Mouse (Mus musculus): ENCODE data around the gene Stk11. TPM values are rescaled to one million over a fixed set of nuclear protein-coding genes. Genes with fewer than 3 reads are reported as not detected.

Gene Stk11
- polyA plus RNA-seq, 1 experiment from 2014 or later, result 23.2 TPM

DNA sequence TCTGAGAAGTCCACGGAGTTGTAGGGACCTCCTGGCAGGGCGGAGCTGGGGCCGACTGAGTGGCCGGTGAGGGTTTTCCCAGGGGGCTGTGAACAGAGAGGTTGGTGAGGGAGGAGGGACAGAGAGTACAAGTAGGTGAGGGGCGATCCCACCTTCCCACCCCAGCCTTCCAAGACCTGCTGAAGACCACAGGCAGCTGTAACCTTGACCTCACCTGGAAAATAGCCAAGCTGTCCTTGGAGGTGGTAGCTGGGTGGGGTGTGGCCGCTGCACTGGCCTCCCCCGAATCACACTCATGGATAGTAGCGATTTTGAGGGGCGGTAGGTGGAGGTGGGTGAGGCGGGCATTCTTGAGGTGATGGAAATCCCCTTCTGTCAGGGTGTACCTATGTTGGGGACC is 19.6 kb downstream of the Stk11 start:
- whole genome bisulfite sequencing, result 86% methylated on average over 10 of the region's 10 CpGs
- no peak overlapping the region for H3K27ac ChIP-seq
- H3K4me2 ChIP-seq, result no peak overlapping the region
- H3K9ac ChIP-seq, result no peak overlapping the region
- no peak for ATAC-seq (ENCODE audit: low FRiP score)
- H3K4me3 ChIP-seq (replicated peaks), result no peak overlapping the region
- H3K9me3 ChIP-seq, result no peaks in the 10 kb centered on the region
- H3K4me1 ChIP-seq, result peaks cover 51% of the 10 kb centered on the region
- peaks cover 59% of the 10 kb centered on the region for H3K36me3 ChIP-seq (replicated peaks)
- peaks cover 75% of the 10 kb centered on the region for H3K27me3 ChIP-seq

DNA sequence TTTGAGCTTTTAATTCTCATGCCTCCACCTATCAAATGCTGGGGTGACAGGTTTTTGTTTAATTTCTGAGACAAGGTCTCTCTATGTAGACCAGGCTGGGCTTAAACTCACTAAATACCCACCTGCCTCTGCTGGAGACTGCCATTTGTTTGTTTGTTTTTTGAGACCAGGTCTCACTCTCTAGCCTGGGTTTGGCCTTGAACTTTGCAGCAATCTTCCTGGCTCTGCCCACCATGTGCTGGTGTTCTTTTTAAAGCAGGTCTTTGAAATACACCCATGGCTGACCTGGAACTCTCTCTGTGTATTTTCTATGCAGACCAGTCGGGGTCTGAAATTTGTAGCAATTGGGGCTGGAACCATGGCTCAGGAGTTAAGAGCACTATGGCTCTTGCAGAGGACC is 20.0 kb downstream of the Stk11 start:
- peaks cover 54% of the 10 kb centered on the region for H3K36me3 ChIP-seq (replicated peaks)
- no peak overlapping the region for H3K9ac ChIP-seq
- WGBS, result 84% methylated on average over 1 of the region's 1 CpGs
- H3K9me3 ChIP-seq, result no peaks in the 10 kb centered on the region
- no peak overlapping the region for H3K4me2 ChIP-seq
- H3K4me1 ChIP-seq, result peaks cover 53% of the 10 kb centered on the region
- no peak for ATAC-seq (ENCODE audit: low FRiP score)
- H3K4me3 ChIP-seq (replicated peaks), result no peak overlapping the region
- H3K27me3 ChIP-seq, result peaks cover 71% of the 10 kb centered on the region
- H3K27ac ChIP-seq, result no peak overlapping the region

DNA sequence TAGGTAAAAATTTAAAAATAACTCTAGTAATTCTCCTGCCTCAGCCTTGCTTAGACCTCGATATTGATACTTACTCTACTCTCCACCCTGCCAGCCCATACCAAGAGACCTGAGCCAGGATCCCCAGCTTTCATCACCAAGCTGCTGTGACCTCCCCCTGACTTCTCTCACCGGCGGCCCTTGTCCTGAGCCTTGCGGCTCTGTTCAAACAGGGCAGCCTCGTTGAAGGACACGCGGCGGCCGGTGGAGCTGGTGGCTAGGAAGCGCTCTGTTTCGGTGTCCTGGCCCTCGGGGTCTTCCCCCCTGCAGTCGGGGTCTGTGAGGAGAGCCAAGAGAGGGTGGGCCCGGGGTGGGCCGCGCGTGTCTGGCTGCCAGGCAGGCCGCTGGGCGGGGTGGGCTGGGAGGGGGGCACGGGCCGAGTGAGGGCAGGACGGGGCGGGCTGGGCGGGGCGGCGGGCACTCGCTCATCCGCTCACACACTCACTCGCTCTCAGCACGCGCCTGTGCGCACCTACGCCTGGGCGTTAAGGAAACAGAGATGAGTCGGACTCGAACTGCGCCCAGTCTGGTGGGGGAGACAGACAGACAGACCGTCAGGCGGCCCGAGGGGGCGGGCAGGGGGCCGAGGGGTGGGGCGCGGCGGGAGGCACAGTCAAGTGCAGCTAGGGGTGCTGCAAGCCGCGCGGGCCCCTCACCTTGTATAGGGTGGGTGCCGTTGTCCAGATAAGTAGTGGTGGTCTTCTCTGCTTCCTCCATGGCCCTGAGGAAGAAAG is 20.8 kb downstream of the Stk11 start:
- WGBS, result 14% methylated on average over 40 of the region's 49 CpGs
- Histone ChIP-seq H3K9ac (no peak overlapping the region), H3K4me2 (peak overlapping the region; percentile 95), H3K27me3 (peaks cover 64% of the 10 kb centered on the region), H3K9me3 (no peaks in the 10 kb centered on the region), H3K4me1 (peaks cover 57% of the 10 kb centered on the region), H3K4me3 (replicated peaks) (peak overlapping the region; percentile 72), H3K27ac (0 out of 2 replicates have a peak overlapping the region, but pooled peaks have one; percentile 90), H3K36me3 (replicated peaks) (peaks cover 47% of the 10 kb centered on the region)
- no peak for ATAC-seq (ENCODE audit: low FRiP score)

DNA sequence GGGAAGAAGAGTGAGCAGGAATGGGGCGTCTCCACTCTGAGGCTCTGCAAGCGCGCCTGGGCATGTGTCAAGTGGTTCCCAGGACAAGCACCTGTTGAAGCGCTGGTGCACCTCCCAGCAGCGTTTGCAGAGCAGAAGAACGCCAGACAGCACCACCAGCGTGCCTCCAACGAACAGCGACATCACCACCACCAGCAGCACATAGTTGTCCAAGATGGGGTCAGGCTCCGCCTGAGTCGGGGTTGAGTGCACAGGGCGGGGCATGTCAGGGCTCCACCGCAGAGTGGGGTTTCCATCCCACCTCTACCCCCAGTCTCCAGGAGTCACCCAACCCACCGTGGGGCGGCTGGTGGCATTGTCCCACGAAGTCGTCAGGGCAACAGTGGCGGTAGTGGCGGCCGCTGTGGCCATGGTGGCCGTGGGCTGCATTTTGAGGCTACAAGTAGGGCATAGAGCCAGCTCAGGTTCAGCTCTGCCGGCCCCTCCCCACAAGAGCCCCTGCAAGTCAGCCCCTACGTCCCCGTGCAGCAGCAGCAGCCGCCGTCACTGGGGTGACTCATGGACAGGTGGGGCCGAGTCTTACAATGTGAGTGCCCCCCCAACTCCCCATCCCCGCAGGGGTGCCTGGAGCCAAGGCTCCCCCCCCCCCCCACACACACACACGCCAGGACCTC is 21.5 kb downstream of the Stk11 start:
- peak overlapping the region; percentile 90 for H3K27ac ChIP-seq
- no peaks in the 10 kb centered on the region for H3K9me3 ChIP-seq
- peaks cover 56% of the 10 kb centered on the region for H3K4me1 ChIP-seq
- H3K4me2 ChIP-seq, result peak overlapping the region; percentile 95
- H3K36me3 ChIP-seq (replicated peaks), result peaks cover 41% of the 10 kb centered on the region
- H3K27me3 ChIP-seq, result peaks cover 59% of the 10 kb centered on the region
- H3K9ac ChIP-seq, result peak overlapping the region; percentile 91
- WGBS, result 4% methylated on average over 27 of the region's 29 CpGs
- peak overlapping the region; percentile 72 for H3K4me3 ChIP-seq (replicated peaks)
- no peak for ATAC-seq (ENCODE audit: low FRiP score)

DNA sequence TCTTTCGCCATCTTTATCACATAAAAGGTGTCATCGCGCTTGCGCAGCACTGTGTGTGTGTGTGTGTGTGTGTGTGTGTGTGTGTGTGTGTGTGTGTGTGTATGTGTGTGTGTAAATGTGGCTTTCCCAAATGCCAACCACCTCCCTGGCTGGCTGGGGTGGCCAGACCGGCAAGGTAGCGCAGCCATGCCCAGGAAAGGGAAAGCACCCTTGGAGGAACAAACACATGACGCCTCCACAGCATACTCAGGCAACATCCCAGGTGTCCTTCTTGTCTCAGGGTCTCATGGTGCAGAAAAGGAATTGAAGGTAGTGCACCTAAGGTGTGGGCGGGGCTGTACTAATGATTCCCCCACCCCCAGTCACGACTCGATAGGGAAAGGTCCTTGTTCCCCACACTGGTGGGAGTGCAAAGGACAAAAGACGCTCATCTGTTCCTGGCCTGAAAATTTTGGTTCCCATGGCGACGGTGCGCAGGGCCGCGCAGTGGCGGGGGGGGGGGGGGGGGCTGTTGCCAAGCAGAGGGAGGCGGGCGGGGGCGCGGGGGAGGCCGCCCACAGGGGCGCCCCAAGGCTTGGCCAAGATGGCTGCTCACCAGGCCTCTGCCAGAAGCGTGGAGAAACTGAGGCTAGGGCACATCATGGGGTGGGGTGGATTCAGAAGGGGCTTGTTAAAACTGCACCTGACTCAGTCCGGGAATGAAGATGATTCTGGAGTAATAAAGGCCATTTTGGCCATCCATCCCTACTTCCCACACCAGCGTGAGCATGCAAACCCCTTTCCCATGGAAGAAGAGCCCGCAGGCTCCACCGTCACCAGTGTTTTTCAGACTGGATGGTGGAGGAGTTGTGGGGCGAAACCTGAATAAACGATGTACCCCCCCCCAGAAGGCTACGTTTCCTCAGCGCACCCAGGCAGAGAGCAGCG is 22.3 kb downstream of the Stk11 start:
- H3K4me2 ChIP-seq, result peak overlapping the region; percentile 95
- H3K36me3 ChIP-seq (replicated peaks), result peaks cover 33% of the 10 kb centered on the region
- H3K4me1 ChIP-seq, result peaks cover 58% of the 10 kb centered on the region
- H3K9ac ChIP-seq, result peak overlapping the region; percentile 91
- WGBS, result 3% methylated on average over 27 of the region's 33 CpGs
- H3K4me3 ChIP-seq (replicated peaks), result peak overlapping the region; percentile 72
- peak overlapping the region; percentile 90 for H3K27ac ChIP-seq
- no peaks in the 10 kb centered on the region for H3K9me3 ChIP-seq
- 0 out of 2 replicates have a peak, but pooled peaks have one; percentile 3 for ATAC-seq (ENCODE audit: low FRiP score)
- H3K27me3 ChIP-seq, result peaks cover 51% of the 10 kb centered on the region

DNA sequence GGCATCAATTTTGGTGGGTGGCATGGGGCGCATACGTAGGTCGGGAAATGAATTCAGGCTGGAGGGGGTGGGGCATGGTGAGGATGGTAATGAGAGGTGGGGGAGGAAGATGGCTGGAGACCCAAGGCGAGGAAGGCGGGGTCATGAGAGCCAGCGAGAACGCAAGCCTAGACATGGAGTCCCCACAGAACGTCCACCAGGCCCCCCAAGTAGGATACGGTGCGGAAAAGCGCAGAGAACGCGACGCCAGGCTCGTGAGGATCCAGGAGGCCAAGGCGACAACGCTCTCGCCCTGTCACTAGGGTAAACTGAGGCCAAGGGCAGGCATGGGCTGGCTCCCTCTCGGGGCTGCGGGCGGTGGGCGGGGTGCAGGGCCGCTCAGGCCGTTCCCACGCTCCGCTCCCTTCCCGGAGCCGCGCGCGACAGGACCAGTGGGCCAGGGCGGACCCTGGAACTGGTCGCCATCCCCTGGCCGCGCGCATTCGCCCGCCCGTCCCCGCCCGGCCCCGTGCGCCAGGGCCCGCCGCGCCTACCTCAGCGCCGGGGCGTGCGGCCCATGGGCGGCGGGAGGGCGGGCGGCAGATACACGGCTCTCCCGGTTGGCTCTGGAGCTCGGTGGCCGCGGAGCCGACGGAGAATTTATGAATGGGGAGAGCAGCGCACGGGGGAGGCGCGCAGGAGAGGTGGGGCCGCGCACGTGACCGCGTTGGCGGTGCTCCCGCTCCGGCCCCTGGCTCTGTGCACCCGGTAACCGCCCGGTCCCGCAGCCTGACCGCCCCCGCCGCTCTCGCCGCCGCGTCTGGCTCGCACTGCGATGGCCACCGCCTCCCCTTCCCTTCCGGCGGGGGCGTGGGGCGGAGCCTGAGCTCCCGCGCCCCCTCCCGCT is 23.2 kb downstream of the Stk11 start, which contains the start of gene Atp5d:
Gene Atp5d, plus strand, starts transcription at position 80 of the 886 bp plus-strand sequence.
- peak; percentile 14 for ATAC-seq (ENCODE audit: low FRiP score)
- Histone ChIP-seq H3K36me3 (replicated peaks) (peaks cover 29% of the 10 kb centered on the region), H3K27me3 (peaks cover 47% of the 10 kb centered on the region), H3K4me1 (peaks cover 63% of the 10 kb centered on the region), H3K27ac (peak within 1 kb of the TSS; percentile 90), H3K4me3 (replicated peaks) (peak within 1 kb of the TSS; percentile 72), H3K4me2 (peak within 1 kb of the TSS; percentile 95), H3K9ac (peak within 1 kb of the TSS; percentile 91), H3K9me3 (no peaks in the 10 kb centered on the region)
- under 1% methylated on average over 57 of the region's 94 CpGs for WGBS

DNA sequence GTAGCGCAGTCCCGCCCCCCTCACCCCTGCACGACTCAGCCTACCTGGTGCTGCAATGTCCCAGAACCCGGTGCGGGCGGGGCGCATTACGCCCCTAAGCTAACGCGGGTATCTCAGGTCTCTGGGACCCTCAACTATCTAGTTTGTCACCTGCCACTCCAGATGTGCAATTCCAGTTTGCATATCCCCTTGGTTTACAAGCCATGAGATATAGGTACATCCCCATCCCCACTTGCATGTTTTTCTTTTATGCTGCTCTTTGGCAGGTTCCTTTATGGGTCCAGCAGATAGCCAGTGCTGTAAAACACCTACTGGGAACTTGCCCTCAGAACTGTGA is 23.8 kb downstream of the Stk11 start:
- ATAC-seq (ENCODE audit: low FRiP score), result no peak
- Histone ChIP-seq H3K4me2 (peak overlapping the region; percentile 95), H3K9me3 (no peaks in the 10 kb centered on the region), H3K4me3 (replicated peaks) (peak overlapping the region; percentile 72), H3K27me3 (peaks cover 45% of the 10 kb centered on the region), H3K4me1 (peaks cover 70% of the 10 kb centered on the region), H3K9ac (peak overlapping the region; percentile 91), H3K27ac (peak overlapping the region; percentile 90), H3K36me3 (replicated peaks) (peaks cover 31% of the 10 kb centered on the region)
- 0% methylated on average over 9 of the region's 10 CpGs for WGBS

DNA sequence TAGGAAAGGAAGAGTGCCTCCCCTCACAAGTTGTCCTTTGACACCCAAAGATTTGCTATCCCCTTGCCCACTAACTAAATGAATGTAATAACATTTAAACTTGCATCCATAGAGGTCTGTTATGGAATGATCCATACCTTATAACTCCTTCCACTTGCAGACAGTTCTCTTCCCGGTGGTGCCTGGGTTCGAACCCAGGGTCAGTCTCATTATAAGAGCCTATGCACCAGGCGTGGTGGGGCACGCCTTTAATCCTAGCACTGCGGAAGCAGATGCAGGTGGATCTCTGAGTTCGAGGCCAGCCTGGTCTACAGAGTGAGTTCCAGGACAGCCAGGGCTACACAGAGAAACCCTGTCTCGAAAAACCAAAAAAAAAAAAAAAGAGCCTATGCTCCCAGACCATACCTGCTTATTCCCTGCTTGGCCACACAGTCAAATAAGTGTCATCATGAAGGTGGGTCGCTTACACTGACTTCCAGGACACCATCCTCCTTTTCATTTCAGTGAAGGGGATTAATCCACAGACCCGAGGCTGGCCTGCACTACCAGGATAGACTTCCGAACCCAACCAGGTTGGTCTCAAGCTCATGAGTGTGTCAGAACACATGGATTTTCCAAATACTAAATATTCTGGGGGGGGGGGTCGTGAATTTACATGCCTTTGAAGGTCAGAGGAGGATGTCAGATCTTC is 24.5 kb downstream of the Stk11 start:
- WGBS, result 78% methylated on average over 11 of the region's 11 CpGs
- H3K4me3 ChIP-seq (replicated peaks), result peak overlapping the region; percentile 72; the same call in 1 of the 2 replicates
- 0 out of 2 replicates have a peak overlapping the region, but pooled peaks have one; percentile 89 for H3K4me2 ChIP-seq
- H3K9me3 ChIP-seq, result no peaks in the 10 kb centered on the region
- no peak overlapping the region for H3K27ac ChIP-seq
- peaks cover 31% of the 10 kb centered on the region for H3K36me3 ChIP-seq (replicated peaks)
- no peak for ATAC-seq (ENCODE audit: low FRiP score)
- peaks cover 38% of the 10 kb centered on the region for H3K27me3 ChIP-seq
- 0 out of 2 replicates have a peak overlapping the region, but pooled peaks have one; percentile 51 for H3K9ac ChIP-seq
- H3K4me1 ChIP-seq, result peaks cover 73% of the 10 kb centered on the region

DNA sequence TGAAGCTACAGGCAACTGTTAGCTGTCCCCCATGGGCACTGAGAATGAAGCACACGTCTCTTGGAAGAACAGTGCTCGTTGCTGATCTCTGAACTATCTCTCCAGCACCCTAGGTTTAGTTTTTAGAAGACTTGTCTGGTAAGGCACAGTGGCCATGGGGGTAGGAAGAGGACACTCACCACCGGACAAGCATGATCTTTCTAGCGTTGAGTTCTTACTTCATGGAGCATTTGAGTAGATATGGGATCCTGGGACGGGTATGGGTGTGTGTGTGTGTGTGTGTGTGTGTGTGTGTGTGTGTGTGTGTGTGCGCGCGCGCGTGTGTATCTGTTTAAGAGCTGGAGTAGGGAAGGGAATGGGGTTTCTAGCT is 25.0 kb downstream of the Stk11 start, which contains the start of gene Cbarp:
Gene Cbarp, minus strand, starts transcription at position 170 of the 370 bp plus-strand sequence.
- H3K27me3 ChIP-seq, result peaks cover 33% of the 10 kb centered on the region
- H3K9me3 ChIP-seq, result no peaks in the 10 kb centered on the region
- H3K27ac ChIP-seq, result peak within 1 kb of the TSS; percentile 90
- peak within 1 kb of the TSS; percentile 72 for H3K4me3 ChIP-seq (replicated peaks)
- H3K36me3 ChIP-seq (replicated peaks), result peaks cover 31% of the 10 kb centered on the region
- 76% methylated on average over 10 of the region's 10 CpGs for WGBS
- peaks cover 78% of the 10 kb centered on the region for H3K4me1 ChIP-seq
- no peak for ATAC-seq (ENCODE audit: low FRiP score)
- H3K4me2 ChIP-seq, result peak within 1 kb of the TSS; percentile 95
- H3K9ac ChIP-seq, result peak within 1 kb of the TSS; percentile 51

DNA sequence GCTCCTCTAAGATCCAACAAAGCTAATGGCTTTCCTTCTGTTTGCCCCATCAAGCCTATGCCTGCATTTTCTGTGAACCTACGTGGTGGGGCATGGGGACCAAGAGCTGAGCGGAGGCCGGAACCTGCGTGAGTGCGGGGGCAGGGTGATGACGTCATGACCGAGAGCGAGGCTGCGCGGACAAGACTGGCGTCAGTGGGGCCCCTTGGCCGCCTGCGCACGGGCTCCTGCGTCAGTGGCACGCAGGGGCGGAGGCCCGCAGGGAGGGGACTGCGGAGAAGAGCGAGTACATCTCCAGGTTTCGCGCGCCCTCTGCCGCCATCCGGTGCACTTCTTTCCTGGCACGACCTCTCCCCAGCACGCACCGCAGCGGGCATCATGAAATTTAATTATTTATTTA is 25.6 kb downstream of the Stk11 start:
- peaks cover 27% of the 10 kb centered on the region for H3K27me3 ChIP-seq
- no peaks in the 10 kb centered on the region for H3K9me3 ChIP-seq
- under 1% methylated on average over 29 of the region's 29 CpGs for WGBS
- H3K4me2 ChIP-seq, result peak overlapping the region; percentile 89
- H3K4me3 ChIP-seq (replicated peaks), result peak overlapping the region; percentile 65
- peaks cover 31% of the 10 kb centered on the region for H3K36me3 ChIP-seq (replicated peaks)
- peak; percentile 51 for ATAC-seq (ENCODE audit: low FRiP score)
- peaks cover 82% of the 10 kb centered on the region for H3K4me1 ChIP-seq
- H3K9ac ChIP-seq, result peak overlapping the region; percentile 51
- peak overlapping the region; percentile 82 for H3K27ac ChIP-seq
